Mouse (Mus musculus) embryonic facial prominence, embryonic 14.5 days (tissue): ENCODE data around the gene Prim2. TPM values are rescaled to one million over a fixed set of nuclear protein-coding genes. Genes with fewer than 3 reads are reported as not detected.
A peak's percentile ranks its signal among the peaks of the same experiment; 100 is the strongest.

ENCODE experiments used
- ATAC-seq: fragments of 200-750 bp; cut with Nextera tagmentation; 2 replicates; pipeline ENCODE4 v1.8.0; 2017; ENCODE audit warnings: low read depth, moderate number of reproducible peaks, moderate TSS enrichment
- DNase-seq: peaks from one replicate; pipeline ENCODE4 v3.0.0-alpha.2; 2015; ENCODE audit warnings: low spot score
- H3K27ac ChIP-seq: fragments of 300-500 bp; sonication (generic); replicated peaks from 2 replicates; pipeline ENCODE4 v1.5.1; 2014; ENCODE audit warnings: low read depth, mild to moderate bottlenecking, low read length, moderate library complexity
- H3K27me3 ChIP-seq: fragments of 300-500 bp; sonication (generic); replicated peaks from 2 replicates; pipeline ENCODE4 v1.6.1; 2014; ENCODE audit warnings: low read length; ENCODE audit not compliant: control insufficient read depth, insufficient read depth
- H3K36me3 ChIP-seq: fragments of 300-500 bp; sonication (generic); 2 replicates; pipeline ENCODE4 v1.6.1; 2014; ENCODE audit warnings: low read length, mixed read lengths; ENCODE audit not compliant: control insufficient read depth, insufficient read depth
- H3K4me1 ChIP-seq: fragments of 300-500 bp; sonication (generic); 2 replicates; pipeline ENCODE4 v1.6.1; 2014; ENCODE audit warnings: antibody characterized with exemption, low read length; ENCODE audit not compliant: control insufficient read depth, insufficient read depth
- H3K4me2 ChIP-seq: fragments of 300-500 bp; sonication (generic); 2 replicates; pipeline ENCODE4 v1.6.1; 2014; ENCODE audit warnings: low read depth, mild to moderate bottlenecking, low read length, moderate library complexity, mixed read lengths
- H3K4me3 ChIP-seq: fragments of 300-500 bp; sonication (generic); 2 replicates; pipeline ENCODE4 v1.5.1; 2014; ENCODE audit warnings: low read depth, mild to moderate bottlenecking, low read length
- H3K9ac ChIP-seq: fragments of 300-500 bp; sonication (generic); 2 replicates; pipeline ENCODE4 v1.6.1; 2014; ENCODE audit warnings: low read depth, mild to moderate bottlenecking, low read length, moderate library complexity, mixed read lengths
- H3K9me3 ChIP-seq: fragments of 300-500 bp; sonication (generic); 2 replicates; pipeline ENCODE4 v1.6.1; 2016; ENCODE audit warnings: low read length; ENCODE audit not compliant: control insufficient read depth
- whole genome bisulfite sequencing: fragments of 180-500 bp; shearing (Covaris S2); extraction: QIAGEN DNeasy Blood & Tissue Kit; methylation state at CpG from one replicate; pipeline ENCODE4 v1.1.7; 2014; 5-methylcytosine and 5-hydroxymethylcytosine counted together
- polyA plus RNA-seq: library from polyadenylated mRNA; unstranded; fragments of >200 nt; fragmentation: Nextera tagmentation; extraction: Ambion mirVana; gene quantifications from 2 replicates; pipeline ENCODE4 v1.2.1, GENCODE M21; 2014

The Prim2 gene
- polyA plus RNA-seq, 1 experiment from 2014 or later: 26.6 TPM

GRCm38 (mm10) chr1:33689446-33690086 lies 20.0 kb upstream of the Prim2 start:
- H3K9me3 ChIP-seq: no peaks in the 10 kb centered on the region; the same call in 1 of the 2 replicates
- H3K27ac ChIP-seq: no peak overlapping the region
- no peak overlapping the region for H3K4me2 ChIP-seq
- ATAC-seq (no peak), DNase-seq (no peak)
- no peaks in the 10 kb centered on the region for H3K27me3 ChIP-seq
- H3K36me3 ChIP-seq: no peaks in the 10 kb centered on the region
- H3K4me3 ChIP-seq: no peak overlapping the region
- H3K9ac ChIP-seq: no peak overlapping the region
- 75% methylated on average over 8 of the region's 8 CpGs for WGBS
- H3K4me1 ChIP-seq: no peaks in the 10 kb centered on the region

- DNase-seq: peak; percentile 25
- Histone ChIP-seq H3K9me3 (no peaks in the 10 kb centered on the region; the same call in 1 of the 2 replicates), H3K36me3 (no peaks in the 10 kb centered on the region), H3K27ac (no peak overlapping the region), H3K9ac (no peak overlapping the region), H3K4me2 (no peak overlapping the region), H3K4me1 (no peaks in the 10 kb centered on the region), H3K27me3 (no peaks in the 10 kb centered on the region), H3K4me3 (no peak overlapping the region)
- 43% methylated on average over 2 of the region's 2 CpGs for WGBS
- ATAC-seq: no peak
These were observed 19.2 kb upstream of the Prim2 start for GRCm38 (mm10) chr1:33688810-33689209.

GRCm38 (mm10) chr1:33684459-33684858 lies 14.9 kb upstream of the Prim2 start:
- DNase-seq (no peak), ATAC-seq (no peak)
- H3K4me2 ChIP-seq: no peak overlapping the region
- H3K36me3 ChIP-seq: no peaks in the 10 kb centered on the region
- no peaks in the 10 kb centered on the region; the same call in 1 of the 2 replicates for H3K9me3 ChIP-seq
- H3K9ac ChIP-seq: no peak overlapping the region
- H3K27ac ChIP-seq: no peak overlapping the region
- H3K4me3 ChIP-seq: no peak overlapping the region
- no peaks in the 10 kb centered on the region for H3K4me1 ChIP-seq
- 69% methylated on average over 8 of the region's 8 CpGs for WGBS
- H3K27me3 ChIP-seq: no peaks in the 10 kb centered on the region

- Histone ChIP-seq H3K36me3 (no peaks in the 10 kb centered on the region), H3K27ac (no peak overlapping the region), H3K4me1 (no peaks in the 10 kb centered on the region), H3K27me3 (no peaks in the 10 kb centered on the region), H3K9me3 (no peaks in the 10 kb centered on the region; the same call in 1 of the 2 replicates), H3K9ac (no peak overlapping the region), H3K4me3 (no peak overlapping the region), H3K4me2 (no peak overlapping the region)
- ATAC-seq (no peak), DNase-seq (no peak)
- WGBS: 83% methylated on average over 7 of the region's 7 CpGs
These were observed 11.3 kb upstream of the Prim2 start for GRCm38 (mm10) chr1:33680890-33681289.

- Histone ChIP-seq H3K4me2 (no peak overlapping the region), H3K27me3 (no peaks in the 10 kb centered on the region), H3K9ac (no peak overlapping the region), H3K36me3 (no peaks in the 10 kb centered on the region), H3K9me3 (no peaks in the 10 kb centered on the region; the same call in 1 of the 2 replicates), H3K4me1 (no peaks in the 10 kb centered on the region), H3K4me3 (no peak overlapping the region), H3K27ac (no peak overlapping the region)
- 80% methylated on average over 1 of the region's 4 CpGs for WGBS
- no peak for DNase-seq
- ATAC-seq: no peak
These were observed 10.8 kb upstream of the Prim2 start for GRCm38 (mm10) chr1:33680435-33680834.

GRCm38 (mm10) chr1:33673158-33673960 lies 3.8 kb upstream of the Prim2 start:
- DNase-seq: no peak
- Histone ChIP-seq H3K9ac (0 out of 2 replicates have a peak overlapping the region, but pooled peaks have one; percentile 14), H3K27ac (no peak overlapping the region), H3K36me3 (no peaks in the 10 kb centered on the region), H3K9me3 (no peaks in the 10 kb centered on the region), H3K4me3 (no peak overlapping the region), H3K27me3 (no peaks in the 10 kb centered on the region), H3K4me2 (no peak overlapping the region), H3K4me1 (no peaks in the 10 kb centered on the region)
- ATAC-seq: no peak
- 53% methylated on average over 17 of the region's 17 CpGs for WGBS

GRCm38 (mm10) chr1:33672514-33672913 lies 2.9 kb upstream of the Prim2 start:
- 21% methylated on average over 3 of the region's 3 CpGs for WGBS
- H3K4me1 ChIP-seq: no peaks in the 10 kb centered on the region
- ATAC-seq: no peak
- no peak overlapping the region for H3K27ac ChIP-seq
- no peaks in the 10 kb centered on the region for H3K9me3 ChIP-seq
- no peaks in the 10 kb centered on the region for H3K27me3 ChIP-seq
- peak; percentile 62 for DNase-seq
- no peak overlapping the region for H3K9ac ChIP-seq
- no peak overlapping the region for H3K4me2 ChIP-seq
- H3K4me3 ChIP-seq: no peak overlapping the region
- H3K36me3 ChIP-seq: no peaks in the 10 kb centered on the region

- DNase-seq (no peak), ATAC-seq (no peak)
- H3K27ac ChIP-seq: no peak overlapping the region
- no peak overlapping the region for H3K4me3 ChIP-seq
- no peaks in the 10 kb centered on the region for H3K9me3 ChIP-seq
- no peaks in the 10 kb centered on the region for H3K4me1 ChIP-seq
- H3K36me3 ChIP-seq: 0 out of 2 replicates have a peak, but pooled peaks cover 1% of the 10 kb centered on the region
- no peak overlapping the region for H3K9ac ChIP-seq
- WGBS: 71% methylated on average over 3 of the region's 3 CpGs
- no peaks in the 10 kb centered on the region for H3K27me3 ChIP-seq
- H3K4me2 ChIP-seq: no peak overlapping the region
These were observed 2.5 kb upstream of the Prim2 start for GRCm38 (mm10) chr1:33672083-33672482.
